Mouse (Mus musculus): ENCODE measurements around the gene Sphk2. TPM values are rescaled to one million over a fixed set of nuclear protein-coding genes. Genes with fewer than 3 reads are reported as not detected.

The Sphk2 gene
- 16.3 and 19.7 TPM in 2 replicates for polyA plus RNA-seq (2014; fragmentation: Nextera tagmentation; extraction: Ambion mirVana)

GRCm38 (mm10) chr7:45717918-45718297 is at the start of gene Sphk2:
Sphk2 (minus strand) TSS chr7:45718002.
- Histone ChIP-seq H3K9me3 (replicated peaks; ENCODE audit: control insufficient read depth, low read length) (no peaks in the 10 kb centered on the region), H3K4me2 (ENCODE audit: low read length) (peak within 1 kb of the TSS; percentile 93), H3K36me3 (ENCODE audit: control insufficient read depth, insufficient read depth, low read length) (peaks cover 47% of the 10 kb centered on the region), H3K4me1 (ENCODE audit: control insufficient read depth, insufficient read depth, low read length) (peaks cover 30% of the 10 kb centered on the region), H3K4me3 (ENCODE audit: low read depth, low read length) (peak within 1 kb of the TSS; percentile 96), H3K27me3 (replicated peaks; ENCODE audit: control insufficient read depth, insufficient read depth, low read length) (no peaks in the 10 kb centered on the region), H3K27ac (ENCODE audit: low read depth, low read length) (peak within 1 kb of the TSS; percentile 89), H3K9ac (ENCODE audit: low read length) (peak within 1 kb of the TSS; percentile 98)
- under 1% methylated on average over 41 of the region's 41 CpGs for WGBS
- DNase-seq (ENCODE audit: low spot score): peak; percentile 99
- ATAC-seq: peak; percentile 79

DNA sequence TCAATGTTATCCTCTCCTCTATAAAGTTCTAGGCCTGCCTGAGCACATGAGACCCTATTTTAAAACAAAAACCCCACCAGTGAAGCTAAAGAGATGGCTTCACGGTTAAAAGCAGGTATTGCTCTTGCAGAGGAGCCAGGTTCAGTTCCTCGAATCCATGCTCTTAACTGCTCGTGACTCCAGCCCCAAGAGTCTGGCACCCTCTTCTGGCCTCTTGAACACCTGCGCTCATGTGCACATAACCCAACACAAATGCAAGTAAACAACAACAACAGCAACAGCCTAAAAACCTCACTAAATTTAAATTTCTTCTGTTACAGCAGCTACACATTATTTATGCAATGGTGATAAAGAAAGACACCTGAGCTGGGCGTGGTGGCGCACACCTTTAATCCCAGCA is 49.7 kb upstream of the Sphk2 start:
- Histone ChIP-seq H3K27ac (ENCODE audit: low read depth, low read length) (no peak overlapping the region), H3K9ac (ENCODE audit: low read length) (no peak overlapping the region), H3K4me3 (ENCODE audit: low read depth, low read length) (no peak overlapping the region), H3K27me3 (replicated peaks; ENCODE audit: control insufficient read depth, insufficient read depth, low read length) (no peaks in the 10 kb centered on the region), H3K4me2 (ENCODE audit: low read length) (no peak overlapping the region), H3K9me3 (replicated peaks; ENCODE audit: control insufficient read depth, low read length) (no peaks in the 10 kb centered on the region), H3K36me3 (ENCODE audit: control insufficient read depth, insufficient read depth, low read length) (no peaks in the 10 kb centered on the region), H3K4me1 (ENCODE audit: control insufficient read depth, insufficient read depth, low read length) (no peaks in the 10 kb centered on the region)
- WGBS: 92% methylated on average over 6 of the region's 6 CpGs
- no peak for ATAC-seq
- no peak for DNase-seq (ENCODE audit: low spot score)

GRCm38 (mm10) chr7:45766764-45767163 is 49.0 kb upstream of the Sphk2 start:
- H3K4me3 ChIP-seq (ENCODE audit: low read depth, low read length): no peak overlapping the region
- ATAC-seq: no peak
- no peak overlapping the region for H3K9ac ChIP-seq (ENCODE audit: low read length)
- WGBS: 50% methylated on average over 8 of the region's 8 CpGs
- H3K9me3 ChIP-seq (replicated peaks; ENCODE audit: control insufficient read depth, low read length): no peaks in the 10 kb centered on the region
- H3K36me3 ChIP-seq (ENCODE audit: control insufficient read depth, insufficient read depth, low read length): no peaks in the 10 kb centered on the region
- H3K4me1 ChIP-seq (ENCODE audit: control insufficient read depth, insufficient read depth, low read length): no peaks in the 10 kb centered on the region
- no peak overlapping the region for H3K4me2 ChIP-seq (ENCODE audit: low read length)
- DNase-seq (ENCODE audit: low spot score): no peak
- H3K27ac ChIP-seq (ENCODE audit: low read depth, low read length): no peak overlapping the region
- H3K27me3 ChIP-seq (replicated peaks; ENCODE audit: control insufficient read depth, insufficient read depth, low read length): no peaks in the 10 kb centered on the region

- no peaks in the 10 kb centered on the region for H3K27me3 ChIP-seq (replicated peaks; ENCODE audit: control insufficient read depth, insufficient read depth, low read length)
- ATAC-seq: no peak
- no peaks in the 10 kb centered on the region for H3K9me3 ChIP-seq (replicated peaks; ENCODE audit: control insufficient read depth, low read length)
- no peak overlapping the region for H3K9ac ChIP-seq (ENCODE audit: low read length)
- DNase-seq (ENCODE audit: low spot score): no peak
- H3K27ac ChIP-seq (ENCODE audit: low read depth, low read length): no peak overlapping the region
- no peaks in the 10 kb centered on the region for H3K36me3 ChIP-seq (ENCODE audit: control insufficient read depth, insufficient read depth, low read length)
- no peak overlapping the region for H3K4me3 ChIP-seq (ENCODE audit: low read depth, low read length)
- H3K4me1 ChIP-seq (ENCODE audit: control insufficient read depth, insufficient read depth, low read length): no peaks in the 10 kb centered on the region
- 61% methylated on average over 8 of the region's 8 CpGs for WGBS
- no peak overlapping the region for H3K4me2 ChIP-seq (ENCODE audit: low read length)
Observed at GRCm38 (mm10) chr7:45765995-45766394, 48.2 kb upstream of the Sphk2 start.

GRCm38 (mm10) chr7:45760151-45760550 is 42.3 kb upstream of the Sphk2 start:
- Histone ChIP-seq H3K27me3 (replicated peaks; ENCODE audit: control insufficient read depth, insufficient read depth, low read length) (peaks cover 16% of the 10 kb centered on the region; the same call in 1 of the 2 replicates), H3K4me1 (ENCODE audit: control insufficient read depth, insufficient read depth, low read length) (no peaks in the 10 kb centered on the region), H3K27ac (ENCODE audit: low read depth, low read length) (no peak overlapping the region), H3K4me3 (ENCODE audit: low read depth, low read length) (no peak overlapping the region), H3K36me3 (ENCODE audit: control insufficient read depth, insufficient read depth, low read length) (no peaks in the 10 kb centered on the region), H3K4me2 (ENCODE audit: low read length) (no peak overlapping the region), H3K9ac (ENCODE audit: low read length) (no peak overlapping the region), H3K9me3 (replicated peaks; ENCODE audit: control insufficient read depth, low read length) (no peaks in the 10 kb centered on the region)
- no peak for ATAC-seq
- 59% methylated on average over 5 of the region's 5 CpGs for WGBS
- DNase-seq (ENCODE audit: low spot score): no peak

GRCm38 (mm10) chr7:45759400-45759799 is 41.6 kb upstream of the Sphk2 start:
- Histone ChIP-seq H3K9ac (ENCODE audit: low read length) (peak overlapping the region; percentile 13; the same call in 1 of the 2 replicates), H3K27ac (ENCODE audit: low read depth, low read length) (no peak overlapping the region), H3K4me2 (ENCODE audit: low read length) (0 out of 2 replicates have a peak overlapping the region, but pooled peaks have one; percentile 3), H3K4me1 (ENCODE audit: control insufficient read depth, insufficient read depth, low read length) (no peaks in the 10 kb centered on the region), H3K9me3 (replicated peaks; ENCODE audit: control insufficient read depth, low read length) (no peaks in the 10 kb centered on the region), H3K4me3 (ENCODE audit: low read depth, low read length) (no peak overlapping the region), H3K27me3 (replicated peaks; ENCODE audit: control insufficient read depth, insufficient read depth, low read length) (peaks cover 16% of the 10 kb centered on the region; the same call in 1 of the 2 replicates), H3K36me3 (ENCODE audit: control insufficient read depth, insufficient read depth, low read length) (no peaks in the 10 kb centered on the region)
- WGBS: 7% methylated on average over 25 of the region's 27 CpGs
- ATAC-seq (no peak), DNase-seq (ENCODE audit: low spot score) (no peak)

- 52% methylated on average over 6 of the region's 6 CpGs for WGBS
- H3K9me3 ChIP-seq (replicated peaks; ENCODE audit: control insufficient read depth, low read length): no peaks in the 10 kb centered on the region
- no peaks in the 10 kb centered on the region for H3K4me1 ChIP-seq (ENCODE audit: control insufficient read depth, insufficient read depth, low read length)
- H3K9ac ChIP-seq (ENCODE audit: low read length): no peak overlapping the region
- H3K4me3 ChIP-seq (ENCODE audit: low read depth, low read length): no peak overlapping the region
- DNase-seq (ENCODE audit: low spot score): no peak
- peaks cover 16% of the 10 kb centered on the region; the same call in 1 of the 2 replicates for H3K27me3 ChIP-seq (replicated peaks; ENCODE audit: control insufficient read depth, insufficient read depth, low read length)
- no peaks in the 10 kb centered on the region for H3K36me3 ChIP-seq (ENCODE audit: control insufficient read depth, insufficient read depth, low read length)
- no peak overlapping the region for H3K27ac ChIP-seq (ENCODE audit: low read depth, low read length)
- H3K4me2 ChIP-seq (ENCODE audit: low read length): no peak overlapping the region
- ATAC-seq: no peak
Observed at GRCm38 (mm10) chr7:45755703-45756102, 37.9 kb upstream of the Sphk2 start.

DNA sequence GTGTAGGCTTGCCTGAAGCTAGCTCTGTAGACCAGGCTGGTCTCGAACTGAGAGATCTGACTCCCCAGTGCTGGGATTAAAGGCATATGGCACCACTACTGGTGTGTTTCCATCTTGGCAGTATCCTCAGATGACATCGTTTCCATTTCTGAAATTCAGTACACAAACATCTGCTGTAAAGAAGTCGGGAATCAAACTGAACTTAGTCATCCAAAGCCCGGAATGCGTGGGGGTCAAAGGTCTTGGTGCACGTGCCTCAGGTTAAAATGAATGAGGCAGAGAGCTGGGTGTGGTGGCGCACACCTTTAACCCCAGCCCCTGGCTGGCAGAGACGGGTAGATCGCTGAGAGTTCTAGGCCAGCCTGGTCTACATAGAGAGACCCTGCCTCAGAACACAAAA is 32.4 kb upstream of the Sphk2 start:
- H3K4me1 ChIP-seq (ENCODE audit: control insufficient read depth, insufficient read depth, low read length): no peaks in the 10 kb centered on the region
- 87% methylated on average over 9 of the region's 9 CpGs for WGBS
- no peak for ATAC-seq
- H3K4me3 ChIP-seq (ENCODE audit: low read depth, low read length): no peak overlapping the region
- no peak for DNase-seq (ENCODE audit: low spot score)
- H3K9me3 ChIP-seq (replicated peaks; ENCODE audit: control insufficient read depth, low read length): no peaks in the 10 kb centered on the region
- H3K4me2 ChIP-seq (ENCODE audit: low read length): no peak overlapping the region
- H3K27ac ChIP-seq (ENCODE audit: low read depth, low read length): no peak overlapping the region
- no peaks in the 10 kb centered on the region for H3K36me3 ChIP-seq (ENCODE audit: control insufficient read depth, insufficient read depth, low read length)
- H3K27me3 ChIP-seq (replicated peaks; ENCODE audit: control insufficient read depth, insufficient read depth, low read length): no peaks in the 10 kb centered on the region
- no peak overlapping the region for H3K9ac ChIP-seq (ENCODE audit: low read length)

GRCm38 (mm10) chr7:45749401-45749800 is 31.6 kb upstream of the Sphk2 start:
- Histone ChIP-seq H3K27ac (ENCODE audit: low read depth, low read length) (no peak overlapping the region), H3K27me3 (replicated peaks; ENCODE audit: control insufficient read depth, insufficient read depth, low read length) (no peaks in the 10 kb centered on the region), H3K4me1 (ENCODE audit: control insufficient read depth, insufficient read depth, low read length) (no peaks in the 10 kb centered on the region), H3K4me3 (ENCODE audit: low read depth, low read length) (no peak overlapping the region), H3K9ac (ENCODE audit: low read length) (no peak overlapping the region), H3K9me3 (replicated peaks; ENCODE audit: control insufficient read depth, low read length) (no peaks in the 10 kb centered on the region), H3K36me3 (ENCODE audit: control insufficient read depth, insufficient read depth, low read length) (no peaks in the 10 kb centered on the region), H3K4me2 (ENCODE audit: low read length) (no peak overlapping the region)
- ATAC-seq: no peak
- no peak for DNase-seq (ENCODE audit: low spot score)
- 56% methylated on average over 10 of the region's 10 CpGs for WGBS
